Mouse (Mus musculus) MEL (cell line): ENCODE results near the gene Hist1h2af. TPM values are rescaled to one million over a fixed set of nuclear protein-coding genes. Genes with fewer than 3 reads are reported as not detected.
A peak's percentile ranks its signal among the peaks of the same experiment; 100 is the strongest.

ENCODE experiments used
- DNase-seq: peaks from one replicate; pipeline ENCODE4 v3.0.0; 2011; ENCODE audit warnings: low read depth, low spot score
- H3K27ac ChIP-seq: 2 replicates; pipeline ENCODE4 v1.5.1; 2012; ENCODE audit warnings: low read depth, mild to moderate bottlenecking, control low read depth, low read length, moderate library complexity; ENCODE audit not compliant: control insufficient read depth
- H3K27me3 ChIP-seq, 2 experiments: fragments of 150-350 bp in 1 of 2; sonication (generic) in 1 of 2; 2 replicates each; pipeline ENCODE4 v1.6.1; 2012; ENCODE audit warnings: low read length in 2 of 2, mild to moderate bottlenecking in 2 of 2, improper control_type of control experiment in 1 of 2, moderate library complexity in 1 of 2; ENCODE audit not compliant: insufficient read depth in 2 of 2, control insufficient read depth in 1 of 2
- H3K36me3 ChIP-seq, 2 experiments: 2 replicates each; pipeline ENCODE4 v1.6.1; 2012 to 2014; ENCODE audit warnings: low read length in 2 of 2, improper control_type of control experiment in 1 of 2, inconsistent platforms in 1 of 2, mild to moderate bottlenecking in 1 of 2; ENCODE audit not compliant: insufficient read depth in 2 of 2, control insufficient read depth in 1 of 2
- H3K4me1 ChIP-seq, 2 experiments: fragments of 150-350 bp in 1 of 2; sonication (generic) in 1 of 2; 2 replicates each; pipeline ENCODE4 v1.6.1; 2012; ENCODE audit warnings: low read length in 2 of 2, improper control_type of control experiment in 1 of 2, mild to moderate bottlenecking in 1 of 2; ENCODE audit not compliant: insufficient read depth in 2 of 2, control insufficient read depth in 1 of 2
- H3K4me3 ChIP-seq, 2 experiments: fragments of 150-350 bp in 1 of 2; sonication (generic) in 1 of 2; 2 replicates each; pipeline ENCODE4 v1.5.1; 2012; ENCODE audit warnings: low read depth in 2 of 2, low read length in 2 of 2, mild to moderate bottlenecking in 2 of 2, moderate library complexity in 2 of 2, control low read depth in 1 of 2, improper control_type of control experiment in 1 of 2; ENCODE audit not compliant: control insufficient read depth in 1 of 2, insufficient read depth in 1 of 2
- H3K79me2 ChIP-seq: 2 replicates; pipeline ENCODE4 v1.6.1; 2012; ENCODE audit warnings: mild to moderate bottlenecking, low read length, moderate library complexity; ENCODE audit not compliant: control insufficient read depth, poor library complexity, insufficient read depth
- H3K9ac ChIP-seq: 2 replicates; pipeline ENCODE4 v1.6.1; 2012; ENCODE audit warnings: low read depth, mild to moderate bottlenecking, control low read depth, low read length, moderate library complexity; ENCODE audit not compliant: control insufficient read depth, poor library complexity, severe bottlenecking
- H3K9me3 ChIP-seq: fragments of 150-350 bp; sonication (generic); replicated peaks from 2 replicates; pipeline ENCODE4 v1.6.1; 2012; ENCODE audit warnings: mild to moderate bottlenecking, low read length, improper control_type of control experiment, moderate library complexity; ENCODE audit not compliant: insufficient read depth
- CHD2 ChIP-seq: IDR thresholded peaks from 2 replicates; pipeline ENCODE4 v1.6.1; 2011; ENCODE audit warnings: low read length, improper control_type of control experiment
- E2F4 ChIP-seq: IDR thresholded peaks from 2 replicates; pipeline ENCODE4 v1.6.1; 2011; ENCODE audit warnings: low read depth, low read length, improper control_type of control experiment, borderline replicate concordance
- GATA1 ChIP-seq: IDR thresholded peaks from 2 replicates; pipeline ENCODE4 v1.6.1; 2011; ENCODE audit warnings: low read depth, low read length, improper control_type of control experiment
- HCFC1 ChIP-seq: IDR thresholded peaks from 2 replicates; pipeline ENCODE4 v1.6.1; 2012; ENCODE audit warnings: low read depth, mild to moderate bottlenecking, inconsistent platforms, low read length, improper control_type of control experiment, moderate library complexity
- MAFK ChIP-seq: IDR thresholded peaks from 2 replicates; pipeline ENCODE4 v1.6.1; 2011; ENCODE audit warnings: low read depth, mild to moderate bottlenecking, low read length, improper control_type of control experiment, borderline replicate concordance
- MXI1 ChIP-seq: IDR thresholded peaks from 2 replicates; pipeline ENCODE4 v1.6.1; 2011; ENCODE audit warnings: mild to moderate bottlenecking, low read depth, low read length, improper control_type of control experiment
- MYC ChIP-seq: IDR thresholded peaks from 2 replicates; pipeline ENCODE4 v1.6.1; 2011; ENCODE audit warnings: low read depth, mild to moderate bottlenecking, low read length, improper control_type of control experiment, moderate library complexity
- POLR2A ChIP-seq, 2 experiments: IDR thresholded peaks; 2 replicates each; pipeline ENCODE4 v1.6.1; 2011 to 2012; ENCODE audit warnings: low read length in 2 of 2, mild to moderate bottlenecking in 2 of 2, control low read depth in 1 of 2, improper control_type of control experiment in 1 of 2, low read depth in 1 of 2, moderate library complexity in 1 of 2; ENCODE audit not compliant: control insufficient read depth in 1 of 2, insufficient read depth in 1 of 2, poor library complexity in 1 of 2
- POLR2AphosphoS2 ChIP-seq: IDR thresholded peaks from 2 replicates; pipeline ENCODE4 v1.6.1; 2011; ENCODE audit warnings: low read length, improper control_type of control experiment
- POLR2AphosphoS5 ChIP-seq: IDR thresholded peaks from 2 replicates; pipeline ENCODE4 v1.6.1; 2012; ENCODE audit warnings: low read depth, borderline replicate concordance, mild to moderate bottlenecking, inconsistent platforms, low read length, moderate library complexity, mixed read lengths
- RAD21 ChIP-seq: IDR thresholded peaks from 2 replicates; pipeline ENCODE4 v1.6.1; 2011; ENCODE audit warnings: mild to moderate bottlenecking, low read depth, low read length, improper control_type of control experiment
- RCOR1 ChIP-seq: IDR thresholded peaks from 2 replicates; pipeline ENCODE4 v1.6.1; 2012; ENCODE audit warnings: low read depth, mild to moderate bottlenecking, inconsistent platforms, low read length, improper control_type of control experiment
- TAL1 ChIP-seq: IDR thresholded peaks from 2 replicates; pipeline ENCODE4 v1.6.1; 2012; ENCODE audit warnings: mild to moderate bottlenecking, inconsistent platforms, low read length, moderate library complexity, mixed read lengths
- TBP ChIP-seq: IDR thresholded peaks from 2 replicates; pipeline ENCODE4 v1.8.0; 2011; ENCODE audit warnings: low read depth, low read length, improper control_type of control experiment
- USF2 ChIP-seq, 2 experiments: IDR thresholded peaks; 2 replicates each; pipeline ENCODE4 v1.6.1; 2011 to 2012; ENCODE audit warnings: improper control_type of control experiment in 2 of 2, low read length in 2 of 2, borderline replicate concordance in 1 of 2, inconsistent platforms in 1 of 2, low read depth in 1 of 2, mild to moderate bottlenecking in 1 of 2; ENCODE audit not compliant: insufficient read depth in 1 of 2
- ZMIZ1 ChIP-seq: IDR thresholded peaks from 2 replicates; pipeline ENCODE4 v1.6.1; 2012; ENCODE audit warnings: low read depth, mild to moderate bottlenecking, inconsistent platforms, low read length, improper control_type of control experiment, moderate library complexity
- polyA plus RNA-seq, 2 experiments: library from polyadenylated mRNA; stranded (reverse) in 1 of 2; unstranded in 1 of 2; fragments of >175 nt in 1 of 2; fragments of >200 nt in 1 of 2; gene quantifications; 2 replicates each; pipeline versions ENCODE4 v1.2.1 to v1.2.4; 2012; ENCODE audit warnings: low replicate concordance in 2 of 2, low read depth in 1 of 2; ENCODE audit not compliant: insufficient read length in 2 of 2, insufficient read depth in 1 of 2, missing spikeins in 1 of 2
- total RNA-seq: library from RNA; depleted of rRNA; stranded (reverse); fragments of 300-350 nt; gene quantifications from 2 replicates; pipeline ENCODE4 v1.2.3, GENCODE M21; 2012

Hist1h2af gene
- total and polyA plus RNA-seq, 3 experiments, result 64.3 to 939 TPM; not detected in 1

- DNase-seq, result peak; percentile 86
- Histone ChIP-seq H3K27ac (no peak overlapping the region), H3K4me3 (peak overlapping the region; percentile 49 to 52), H3K27me3 (no peaks in the 10 kb centered on the region), H3K4me1 (peaks cover 0 to 12% of the 10 kb centered on the region in 2 experiments; a peak in 2 of 4 replicates), H3K79me2 (no peaks in the 10 kb centered on the region), H3K36me3 (peaks cover 0 to 21% of the 10 kb centered on the region in 2 experiments; a peak in 2 of 4 replicates), H3K9ac (peak overlapping the region; percentile 67), H3K9me3 (no peaks in the 10 kb centered on the region)
- TF ChIP-seq GATA1 (peak; percentile 94), ZMIZ1 (no peak), USF2 (IDR thresholded peaks at IDR 0.05; ENCODE audit: borderline replicate concordance in 1 of 2, insufficient read depth in 1 of 2, low read depth in 1 of 2, low read length in 2 of 2) (no peak), RCOR1 (no peak), MXI1 (no peak), E2F4 (no peak), TAL1 (no peak), TBP (peak; percentile 100)
Measured at GRCm38 (mm10) chr13:23518885-23519284, 14.8 kb upstream of the Hist1h2af start.

DNA sequence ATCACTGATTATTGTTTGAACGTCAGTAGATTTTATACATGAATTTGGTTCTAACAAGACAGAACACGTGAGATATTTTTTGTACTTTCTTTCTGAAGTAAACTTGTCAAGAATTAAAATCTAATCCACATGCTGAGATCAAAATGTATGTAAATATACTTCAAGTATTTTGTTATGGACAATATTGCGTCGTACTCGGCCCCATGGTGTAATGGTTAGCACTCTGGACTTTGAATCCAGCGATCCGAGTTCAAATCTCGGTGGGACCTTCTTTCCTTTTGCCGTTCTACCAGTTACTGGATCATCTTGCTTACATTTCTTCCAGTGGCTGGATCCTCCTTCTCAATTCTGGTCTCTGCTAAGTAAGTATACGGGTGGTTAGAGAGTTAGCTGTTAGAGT, 14.3 kb upstream of the Hist1h2af start:
- H3K27ac ChIP-seq, result no peak overlapping the region

GRCm38 (mm10) chr13:23521703-23522102, 12.0 kb upstream of the Hist1h2af start:
- Histone ChIP-seq H3K4me3 (peak overlapping the region; percentile 36 to 40; a peak in 3 of 4 replicates), H3K27ac (no peak overlapping the region), H3K79me2 (no peaks in the 10 kb centered on the region), H3K27me3 (no peaks in the 10 kb centered on the region), H3K4me1 (peaks cover 6 to 7% of the 10 kb centered on the region in 2 experiments), H3K9me3 (no peaks in the 10 kb centered on the region), H3K9ac (no peak overlapping the region), H3K36me3 (peaks cover 0 to 22% of the 10 kb centered on the region in 2 experiments; a peak in 2 of 4 replicates)
- no peak for TF ChIP-seq CHD2
- peak; percentile 35; the same call in 1 of the 2 replicates for TF ChIP-seq GATA1
- TF ChIP-seq TBP, result peak; percentile 100
- DNase-seq, result peak; percentile 91

More for the DNA sequence above, 14.3 kb upstream of the Hist1h2af start:
- no peak for TF ChIP-seq MYC
- TF ChIP-seq MAFK, result no peak
- peak; percentile 49; the same call in 1 of the 2 replicates for TF ChIP-seq GATA1
- no peak for TF ChIP-seq POLR2A (IDR thresholded peaks at IDR 0.05; ENCODE audit: control insufficient read depth in 1 of 2, insufficient read depth in 1 of 2, low read depth in 1 of 2, low read length in 2 of 2, poor library complexity in 1 of 2)
- TF ChIP-seq POLR2AphosphoS5, result no peak
- no peak for TF ChIP-seq RAD21
- no peak for TF ChIP-seq POLR2AphosphoS2
- TF ChIP-seq USF2 (IDR thresholded peaks at IDR 0.05; ENCODE audit: borderline replicate concordance in 1 of 2, insufficient read depth in 1 of 2, low read depth in 1 of 2, low read length in 2 of 2), result no peak
- TF ChIP-seq HCFC1, result no peak
- peak; percentile 99 for TF ChIP-seq TBP
- TF ChIP-seq, all 39 proteins: peak for 2
- no peaks in the 10 kb centered on the region for H3K9me3 ChIP-seq
- peak overlapping the region; percentile 9 for H3K9ac ChIP-seq
- peak overlapping the region; percentile 25 to 52 for H3K4me3 ChIP-seq
- peak; percentile 87 for DNase-seq
- peaks cover 0 to 23% of the 10 kb centered on the region in 2 experiments; a peak in 2 of 4 replicates for H3K36me3 ChIP-seq
- H3K27me3 ChIP-seq, result no peaks in the 10 kb centered on the region
- H3K79me2 ChIP-seq, result no peaks in the 10 kb centered on the region
- peaks cover 2 to 12% of the 10 kb centered on the region in 2 experiments for H3K4me1 ChIP-seq
